Mouse (Mus musculus) midbrain, postnatal 0 days (tissue): ENCODE data around the gene Pdia3. TPM values are rescaled to one million over a fixed set of nuclear protein-coding genes. Genes with fewer than 3 reads are reported as not detected.

Experiments
- ATAC-seq: fragments of 200-750 bp; cut with Nextera tagmentation; 2 replicates; pipeline ENCODE4 v1.8.0; 2017; ENCODE audit warnings: moderate number of reproducible peaks, mild to moderate bottlenecking, moderate TSS enrichment, moderate library complexity; ENCODE audit not compliant: low FRiP score
- DNase-seq: peaks from one replicate; pipeline ENCODE4 v3.0.0-alpha.2; 2015; ENCODE audit warnings: low spot score
- H3K27ac ChIP-seq: fragments of 300-500 bp; sonication (generic); 2 replicates; pipeline ENCODE4 v1.5.1; 2014; ENCODE audit warnings: low read depth, mild to moderate bottlenecking, low read length, mixed read lengths
- H3K27me3 ChIP-seq: fragments of 300-500 bp; sonication (generic); 2 replicates; pipeline ENCODE4 v1.6.1; 2014; ENCODE audit warnings: low read length, control low read depth, mixed read lengths; ENCODE audit not compliant: insufficient read depth
- H3K36me3 ChIP-seq: fragments of 300-500 bp; sonication (generic); 2 replicates; pipeline ENCODE4 v1.6.1; 2014; ENCODE audit warnings: low read length, control low read depth, mixed read lengths; ENCODE audit not compliant: insufficient read depth
- H3K4me1 ChIP-seq: fragments of 300-500 bp; sonication (generic); 2 replicates; pipeline ENCODE4 v1.6.1; 2014; ENCODE audit warnings: mild to moderate bottlenecking, control low read depth, antibody characterized with exemption, low read length, mixed read lengths; ENCODE audit not compliant: insufficient read depth
- H3K4me2 ChIP-seq: fragments of 300-500 bp; sonication (generic); 2 replicates; pipeline ENCODE4 v1.6.1; 2014; ENCODE audit warnings: low read depth, mild to moderate bottlenecking, low read length, mixed read lengths; ENCODE audit not compliant: poor library complexity, severe bottlenecking
- H3K4me3 ChIP-seq: fragments of 300-500 bp; sonication (generic); 2 replicates; pipeline ENCODE4 v1.5.1; 2014; ENCODE audit warnings: low read depth, mild to moderate bottlenecking, low read length, moderate library complexity
- H3K9ac ChIP-seq: fragments of 300-500 bp; sonication (generic); replicated peaks from 2 replicates; pipeline ENCODE4 v1.6.1; 2014; ENCODE audit warnings: mild to moderate bottlenecking, low read length, moderate library complexity, mixed read lengths; ENCODE audit not compliant: poor library complexity, severe bottlenecking
- H3K9me3 ChIP-seq: fragments of 300-500 bp; sonication (generic); 2 replicates; pipeline ENCODE4 v1.6.1; 2016; ENCODE audit warnings: low read length, control low read depth
- CTCF ChIP-seq: IDR thresholded peaks from 2 replicates; pipeline ENCODE4 v1.5.1; 2016; ENCODE audit warnings: antibody characterized with exemption, mild to moderate bottlenecking
- WGBS: fragments of 180-500 bp; shearing (Covaris S2); extraction: QIAGEN DNeasy Blood & Tissue Kit; methylation state at CpG from one replicate; pipeline ENCODE4 v1.1.7; 2014; 5-methylcytosine and 5-hydroxymethylcytosine counted together
- polyA plus RNA-seq: library from polyadenylated mRNA; unstranded; fragments of >200 nt; fragmentation: Nextera tagmentation; extraction: Ambion mirVana; gene quantifications from 2 replicates; pipeline ENCODE4 v1.2.1, GENCODE M21; 2015
- total RNA-seq: library from RNA; depleted of rRNA; stranded (reverse); fragments of >200 nt; gene quantifications from 2 replicates; pipeline ENCODE4 v1.2.3, GENCODE M21; 2014

Gene Pdia3
- total and polyA plus RNA-seq, 2 experiments from 2014 or later = 61.9 to 301 TPM

- Histone ChIP-seq H3K27me3 (no peaks in the 10 kb centered on the region), H3K36me3 (no peaks in the 10 kb centered on the region), H3K4me2 (no peak overlapping the region), H3K4me1 (no peaks in the 10 kb centered on the region), H3K4me3 (no peak overlapping the region), H3K27ac (no peak overlapping the region), H3K9ac (no peak overlapping the region), H3K9me3 (no peaks in the 10 kb centered on the region)
- WGBS = 12% methylated on average over 8 of the region's 8 CpGs
- peak; percentile 88 for TF ChIP-seq CTCF
- ATAC-seq = no peak
- DNase-seq = peak; percentile 94
Observed at GRCm38 (mm10) chr2:121396624-121397023, 17.0 kb upstream of the Pdia3 start.

DNA sequence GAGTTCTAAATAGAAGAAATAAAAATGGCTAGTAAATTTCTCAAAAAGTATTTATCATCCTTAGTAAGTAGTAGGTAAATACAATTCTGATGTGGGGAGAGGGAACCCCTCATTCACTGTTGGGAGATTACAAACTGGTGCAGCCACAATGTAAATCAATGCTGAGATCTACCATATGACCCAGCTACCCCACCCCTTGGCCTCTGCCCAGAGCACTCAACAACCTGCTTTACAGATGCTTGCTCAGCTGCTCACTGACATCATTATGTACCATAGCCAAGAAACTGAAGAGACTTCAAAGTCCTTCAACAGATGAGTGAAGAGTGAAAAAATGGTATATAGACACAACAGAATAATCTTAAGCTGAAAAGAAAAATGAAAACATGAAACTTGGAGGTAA lies 10.3 kb upstream of the Pdia3 start:
- DNase-seq = no peak
- ATAC-seq = no peak
- no peak for TF ChIP-seq CTCF

DNA sequence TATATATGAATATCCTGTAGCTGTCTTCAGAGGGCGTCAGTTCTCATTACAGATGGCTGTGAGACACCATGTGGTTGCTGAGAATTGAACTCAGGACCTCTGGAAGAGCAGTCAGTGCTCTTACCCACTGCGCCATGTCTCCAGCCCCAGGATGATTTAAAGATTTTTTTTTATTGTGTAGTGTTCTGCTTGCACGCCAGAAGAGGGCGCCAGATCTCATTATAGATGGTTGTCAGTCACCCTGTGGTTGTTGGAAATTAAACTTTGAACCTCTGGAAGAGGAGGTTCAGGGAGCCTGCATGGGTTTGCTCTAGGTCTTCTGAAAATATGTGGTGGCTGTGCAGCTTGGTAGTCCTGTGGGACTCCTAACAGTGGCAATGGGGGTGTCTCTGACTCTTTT lies 5.4 kb upstream of the Pdia3 start:
- no peak overlapping the region for H3K4me2 ChIP-seq
- no peaks in the 10 kb centered on the region for H3K4me1 ChIP-seq
- no peaks in the 10 kb centered on the region for H3K27me3 ChIP-seq
- WGBS = 31% methylated on average over 4 of the region's 4 CpGs
- no peak overlapping the region for H3K4me3 ChIP-seq
- TF ChIP-seq CTCF = peak; percentile 36; the same call in 1 of the 2 replicates
- no peaks in the 10 kb centered on the region for H3K9me3 ChIP-seq
- H3K27ac ChIP-seq = no peak overlapping the region
- no peak overlapping the region for H3K9ac ChIP-seq
- ATAC-seq (no peak), DNase-seq (no peak)
- 0 out of 2 replicates have a peak, but pooled peaks cover 3% of the 10 kb centered on the region for H3K36me3 ChIP-seq

More for the DNA sequence above, 10.3 kb upstream of the Pdia3 start:
- Histone ChIP-seq H3K27ac (no peak overlapping the region), H3K4me1 (no peaks in the 10 kb centered on the region), H3K9ac (no peak overlapping the region), H3K4me2 (no peak overlapping the region), H3K4me3 (no peak overlapping the region), H3K27me3 (no peaks in the 10 kb centered on the region), H3K36me3 (0 out of 2 replicates have a peak, but pooled peaks cover 3% of the 10 kb centered on the region), H3K9me3 (no peaks in the 10 kb centered on the region)

DNA sequence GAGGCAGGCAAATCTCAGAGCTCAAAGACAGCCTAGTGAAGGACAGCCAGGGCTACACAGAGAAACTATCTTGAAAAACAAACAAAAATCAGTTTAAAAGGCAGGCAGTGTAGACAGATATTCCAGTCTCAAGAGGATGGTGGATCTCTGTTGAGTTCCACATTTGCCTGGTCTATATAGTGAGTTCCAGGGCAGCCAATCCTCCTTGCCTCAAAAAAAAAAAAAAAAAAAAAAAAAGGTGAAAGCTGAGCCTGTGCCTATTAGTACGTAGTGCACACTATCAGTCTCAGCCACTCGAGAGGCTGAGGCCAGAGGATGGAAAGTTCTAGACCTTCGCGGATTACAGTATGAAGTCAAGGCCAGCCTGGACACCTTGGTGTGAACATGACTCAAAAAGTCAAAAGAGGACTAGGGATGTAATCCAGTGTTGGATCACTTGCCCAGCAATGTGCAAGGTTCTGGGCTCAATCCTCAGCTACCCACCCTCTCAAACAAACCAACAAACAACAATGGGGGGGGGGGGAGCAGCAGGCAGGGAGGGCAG lies 660 bp upstream of the Pdia3 start:
- peak overlapping the region; percentile 97 for H3K27ac ChIP-seq
- TF ChIP-seq CTCF = no peak
- H3K36me3 ChIP-seq = no peaks in the 10 kb centered on the region
- H3K4me1 ChIP-seq = peaks cover 9% of the 10 kb centered on the region; the same call in 1 of the 2 replicates
- H3K9me3 ChIP-seq = no peaks in the 10 kb centered on the region
- ATAC-seq (peak; percentile 13; the same call in 1 of the 2 replicates), DNase-seq (peak; percentile 28)
- peak overlapping the region; percentile 97 for H3K4me3 ChIP-seq
- peak overlapping the region; percentile 93 for H3K9ac ChIP-seq
- no peaks in the 10 kb centered on the region for H3K27me3 ChIP-seq
- 14% methylated on average over 4 of the region's 4 CpGs for WGBS
- peak overlapping the region; percentile 45 for H3K4me2 ChIP-seq

GRCm38 (mm10) chr2:121414139-121414685 lies 637 bp downstream of the Pdia3 start:
- Histone ChIP-seq H3K27ac (peak overlapping the region; percentile 97), H3K36me3 (peaks cover 5% of the 10 kb centered on the region; the same call in 1 of the 2 replicates), H3K9me3 (no peaks in the 10 kb centered on the region), H3K4me1 (peaks cover 9% of the 10 kb centered on the region; the same call in 1 of the 2 replicates), H3K9ac (peak overlapping the region; percentile 93), H3K4me2 (peak overlapping the region; percentile 45), H3K27me3 (no peaks in the 10 kb centered on the region), H3K4me3 (peak overlapping the region; percentile 97)
- no peak for TF ChIP-seq CTCF
- under 1% methylated on average over 31 of the region's 32 CpGs for WGBS
- ATAC-seq (peak; percentile 36), DNase-seq (peak; percentile 26)

GRCm38 (mm10) chr2:121415103-121415502 lies 1.5 kb downstream of the Pdia3 start:
- ATAC-seq (no peak), DNase-seq (no peak)
- H3K4me3 ChIP-seq = peak overlapping the region; percentile 97
- H3K36me3 ChIP-seq = peaks cover 5% of the 10 kb centered on the region; the same call in 1 of the 2 replicates
- H3K9me3 ChIP-seq = no peaks in the 10 kb centered on the region
- H3K4me2 ChIP-seq = peak overlapping the region; percentile 45
- no peak for TF ChIP-seq CTCF
- peak overlapping the region; percentile 93; the same call in 1 of the 2 replicates for H3K9ac ChIP-seq
- 57% methylated on average over 3 of the region's 3 CpGs for WGBS
- peaks cover 9% of the 10 kb centered on the region; the same call in 1 of the 2 replicates for H3K4me1 ChIP-seq
- no peaks in the 10 kb centered on the region for H3K27me3 ChIP-seq
- H3K27ac ChIP-seq = no peak overlapping the region
